Mouse (Mus musculus) hindbrain, embryonic 15.5 days (tissue): ENCODE data around the gene Cd300ld. TPM values are rescaled to one million over a fixed set of nuclear protein-coding genes. Genes with fewer than 3 reads are reported as not detected.

Experiments used
- ATAC-seq: fragments of 200-750 bp; cut with Nextera tagmentation; 2 replicates; pipeline ENCODE4 v1.8.0; 2017; ENCODE audit warnings: low read depth, moderate number of reproducible peaks, moderate TSS enrichment; ENCODE audit not compliant: low FRiP score
- H3K27ac ChIP-seq: fragments of 300-500 bp; sonication (generic); replicated peaks from 2 replicates; pipeline ENCODE4 v1.5.1; 2015; ENCODE audit warnings: mild to moderate bottlenecking, inconsistent platforms
- H3K27me3 ChIP-seq: fragments of 300-500 bp; sonication (generic); 2 replicates; pipeline ENCODE4 v1.6.1; 2015; ENCODE audit warnings: control low read depth, inconsistent platforms
- H3K36me3 ChIP-seq: fragments of 300-500 bp; sonication (generic); 2 replicates; pipeline ENCODE4 v1.6.1; 2015; ENCODE audit warnings: control low read depth, inconsistent platforms
- H3K4me1 ChIP-seq: fragments of 300-500 bp; sonication (generic); replicated peaks from 2 replicates; pipeline ENCODE4 v1.6.1; 2015; ENCODE audit warnings: control low read depth, inconsistent platforms
- H3K4me2 ChIP-seq: fragments of 300-500 bp; sonication (generic); 2 replicates; pipeline ENCODE4 v1.6.1; 2015; ENCODE audit warnings: moderate library complexity, mild to moderate bottlenecking, inconsistent platforms
- H3K4me3 ChIP-seq: fragments of 300-500 bp; sonication (generic); 2 replicates; pipeline ENCODE4 v1.5.1; 2015; ENCODE audit warnings: mild to moderate bottlenecking, inconsistent platforms
- H3K9ac ChIP-seq: fragments of 300-500 bp; sonication (generic); 2 replicates; pipeline ENCODE4 v1.6.1; 2015; ENCODE audit warnings: inconsistent platforms
- H3K9me3 ChIP-seq: fragments of 300-500 bp; sonication (generic); 2 replicates; pipeline ENCODE4 v1.6.1; 2016; ENCODE audit warnings: control low read depth, inconsistent platforms
- WGBS: fragments of 180-500 bp; shearing (Covaris S2); methylation state at CpG from one replicate; pipeline ENCODE4 v1.1.7; 2015; 5-methylcytosine and 5-hydroxymethylcytosine counted together
- polyA plus RNA-seq: library from polyadenylated mRNA; unstranded; fragments of >200 nt; fragmentation: Nextera tagmentation; extraction: Ambion mirVana; gene quantifications from 2 replicates; pipeline ENCODE4 v1.2.1, GENCODE M21; 2015

Gene Cd300ld
- polyA plus RNA-seq, 1 experiment from 2014 or later, result not detected

GRCm38 (mm10) chr11:114933591-114933990 is 56.1 kb downstream of the Cd300ld start:
- Histone ChIP-seq H3K36me3 (no peaks in the 10 kb centered on the region), H3K27me3 (no peaks in the 10 kb centered on the region), H3K4me1 (no peaks in the 10 kb centered on the region), H3K9ac (no peak overlapping the region), H3K9me3 (no peaks in the 10 kb centered on the region), H3K4me2 (no peak overlapping the region), H3K4me3 (no peak overlapping the region), H3K27ac (no peak overlapping the region)
- WGBS, result 74% methylated on average over 4 of the region's 4 CpGs
- no peak for ATAC-seq

Other genes with a start within 250 kb of the Cd300ld start
- gene Kif19a, start 224.5 kb downstream of the Cd300ld start, polyA plus RNA-seq, result 0.51 and 0.93 TPM in 2 replicates
- 26.0 and 26.4 TPM in 2 replicates for gene Btbd17, start 194.0 kb downstream of the Cd300ld start, polyA plus RNA-seq
- not detected in 2 replicates for gene Gpr142, start 191.0 kb downstream of the Cd300ld start, polyA plus RNA-seq
- gene Gprc5c, start 138.8 kb downstream of the Cd300ld start, polyA plus RNA-seq, result 8.5 and 11.6 TPM in 2 replicates
- 1.4 and 1.7 TPM in 2 replicates for gene Cd300a, start 99.9 kb downstream of the Cd300ld start, polyA plus RNA-seq
- 0.19 and 0.20 TPM in 2 replicates for gene Cd300lb, start 55.5 kb downstream of the Cd300ld start, polyA plus RNA-seq
- gene Cd300c, start 20.8 kb downstream of the Cd300ld start, polyA plus RNA-seq, result not detected in 2 replicates
- 1.1 and 2.3 TPM in 2 replicates for gene Cd300c2, start 12.0 kb upstream of the Cd300ld start, polyA plus RNA-seq
- not detected in 2 replicates for gene Cd300ld2, start 26.3 kb upstream of the Cd300ld start, polyA plus RNA-seq
- not detected in 2 replicates for gene Cd300ld4, start 37.1 kb upstream of the Cd300ld start, polyA plus RNA-seq
- gene Cd300ld5, start 47.8 kb upstream of the Cd300ld start, polyA plus RNA-seq, result not detected in 2 replicates
- gene Cd300ld3, start 58.5 kb upstream of the Cd300ld start, polyA plus RNA-seq, result not detected in 2 replicates
- not detected in 2 replicates for gene Cd300e, start 72.3 kb upstream of the Cd300ld start, polyA plus RNA-seq
- 0.62 and 0.77 TPM in 2 replicates for gene Rab37, start 101.5 kb upstream of the Cd300ld start, polyA plus RNA-seq
- 0.17 and 0.34 TPM in 2 replicates for gene Cd300lf, start 144.1 kb upstream of the Cd300ld start, polyA plus RNA-seq
- gene Slc9a3r1, start 173.4 kb upstream of the Cd300ld start, polyA plus RNA-seq, result 68.7 and 70.2 TPM in 2 replicates
- gene Tmem104, start 197.6 kb upstream of the Cd300ld start, polyA plus RNA-seq, result 15.1 and 17.5 TPM in 2 replicates
- gene Nat9, start 197.9 kb upstream of the Cd300ld start, polyA plus RNA-seq, result 19.1 and 20.4 TPM in 2 replicates